Mouse (Mus musculus): ENCODE data around the gene Fkbp8. TPM values are rescaled to one million over a fixed set of nuclear protein-coding genes. Genes with fewer than 3 reads are reported as not detected.
"Not testable (repeated sequence)": the region's sequence is repeated elsewhere in the genome, so short reads cannot be mapped to it uniquely, and the experiment has no call there.

Gene Fkbp8
- polyA plus RNA-seq, 1 experiment from 2014 or later: 425 TPM

GRCm38 (mm10) chr8:70507027-70507393 lies 20.5 kb upstream of the Fkbp8 start:
- H3K27ac ChIP-seq (ENCODE audit: low read length): no peak overlapping the region; the same call in 1 of the 2 replicates
- H3K9me3 ChIP-seq (replicated peaks; ENCODE audit: control insufficient read depth, low read length, poor library complexity, severe bottlenecking): no peaks in the 10 kb centered on the region
- H3K9ac ChIP-seq (ENCODE audit: low read depth, low read length): no peak overlapping the region
- no peak overlapping the region for H3K4me3 ChIP-seq (ENCODE audit: low read depth, low read length)
- peaks cover 20% of the 10 kb centered on the region for H3K27me3 ChIP-seq (ENCODE audit: control insufficient read depth, insufficient read depth, low read depth, low read length)
- no peak for ATAC-seq
- H3K4me1 ChIP-seq (ENCODE audit: control insufficient read depth, insufficient read depth, low read length): peaks cover 36% of the 10 kb centered on the region
- H3K36me3 ChIP-seq (ENCODE audit: control insufficient read depth, insufficient read depth, low read length): peaks cover 15% of the 10 kb centered on the region
- no peak overlapping the region for H3K4me2 ChIP-seq (ENCODE audit: low read length)
- 64% methylated on average over 5 of the region's 5 CpGs for WGBS

- peak overlapping the region; percentile 100 for H3K4me2 ChIP-seq (ENCODE audit: low read length)
- H3K9me3 ChIP-seq (replicated peaks; ENCODE audit: control insufficient read depth, low read length, poor library complexity, severe bottlenecking): no peaks in the 10 kb centered on the region
- H3K27me3 ChIP-seq (ENCODE audit: control insufficient read depth, insufficient read depth, low read depth, low read length): no peaks in the 10 kb centered on the region
- whole genome bisulfite sequencing: 15% methylated on average over 25 of the region's 25 CpGs
- H3K4me3 ChIP-seq (ENCODE audit: low read depth, low read length): peak overlapping the region; percentile 95
- no peak for ATAC-seq
- peaks cover 12% of the 10 kb centered on the region for H3K36me3 ChIP-seq (ENCODE audit: control insufficient read depth, insufficient read depth, low read length)
- H3K4me1 ChIP-seq (ENCODE audit: control insufficient read depth, insufficient read depth, low read length): peaks cover 28% of the 10 kb centered on the region
- peak overlapping the region; percentile 97 for H3K9ac ChIP-seq (ENCODE audit: low read depth, low read length)
- H3K27ac ChIP-seq (ENCODE audit: low read length): peak overlapping the region; percentile 93
Observed at GRCm38 (mm10) chr8:70509281-70509952, 18.1 kb upstream of the Fkbp8 start.

DNA sequence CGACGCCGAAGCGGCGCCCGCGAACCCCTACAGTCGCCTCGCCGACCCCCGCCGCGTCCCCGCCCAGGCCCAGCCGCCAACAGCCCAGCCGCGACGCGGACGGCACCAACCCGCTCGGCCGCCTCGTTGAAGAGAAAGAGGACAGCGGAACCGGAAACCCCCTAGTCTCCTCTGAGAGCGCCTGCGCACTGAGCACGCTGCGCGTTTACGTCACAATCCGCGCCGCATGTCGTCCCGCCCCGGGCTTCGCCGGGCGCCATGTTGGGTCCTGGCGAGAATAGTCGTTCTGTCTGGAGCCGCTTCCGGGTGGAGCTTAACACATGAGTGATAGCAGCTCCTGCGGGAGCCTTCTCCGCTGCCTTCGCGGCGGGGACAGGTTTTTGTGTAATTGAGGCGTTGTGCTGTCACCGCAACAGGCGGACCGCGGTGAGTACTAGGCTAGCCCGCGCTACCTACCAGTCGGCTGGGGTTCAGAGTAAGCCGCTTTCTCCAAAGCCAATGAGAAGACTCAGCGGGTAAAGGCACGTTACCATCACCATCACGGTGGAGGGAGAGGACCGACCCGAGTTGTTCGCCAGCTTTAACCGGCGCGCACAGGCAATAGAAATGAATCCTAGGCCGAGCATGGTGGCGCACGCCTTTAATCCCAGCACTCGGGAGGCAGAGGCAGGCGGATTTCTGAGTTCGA lies 17.2 kb upstream of the Fkbp8 start, which contains the start of gene Uba52:
Uba52 (minus strand) TSS at position 574 of the 688 bp plus-strand sequence.
- WGBS: 2% methylated on average over 74 of the region's 74 CpGs
- peak; percentile 84 for ATAC-seq
- Histone ChIP-seq H3K4me1 (ENCODE audit: control insufficient read depth, insufficient read depth, low read length) (peaks cover 22% of the 10 kb centered on the region), H3K9me3 (replicated peaks; ENCODE audit: control insufficient read depth, low read length, poor library complexity, severe bottlenecking) (no peaks in the 10 kb centered on the region), H3K9ac (ENCODE audit: low read depth, low read length) (peak within 1 kb of the TSS; percentile 97), H3K36me3 (ENCODE audit: control insufficient read depth, insufficient read depth, low read length) (peaks cover 11% of the 10 kb centered on the region), H3K27ac (ENCODE audit: low read length) (peak within 1 kb of the TSS; percentile 93), H3K4me2 (ENCODE audit: low read length) (peak within 1 kb of the TSS; percentile 100), H3K4me3 (ENCODE audit: low read depth, low read length) (peak within 1 kb of the TSS; percentile 95), H3K27me3 (ENCODE audit: control insufficient read depth, insufficient read depth, low read depth, low read length) (no peaks in the 10 kb centered on the region)

DNA sequence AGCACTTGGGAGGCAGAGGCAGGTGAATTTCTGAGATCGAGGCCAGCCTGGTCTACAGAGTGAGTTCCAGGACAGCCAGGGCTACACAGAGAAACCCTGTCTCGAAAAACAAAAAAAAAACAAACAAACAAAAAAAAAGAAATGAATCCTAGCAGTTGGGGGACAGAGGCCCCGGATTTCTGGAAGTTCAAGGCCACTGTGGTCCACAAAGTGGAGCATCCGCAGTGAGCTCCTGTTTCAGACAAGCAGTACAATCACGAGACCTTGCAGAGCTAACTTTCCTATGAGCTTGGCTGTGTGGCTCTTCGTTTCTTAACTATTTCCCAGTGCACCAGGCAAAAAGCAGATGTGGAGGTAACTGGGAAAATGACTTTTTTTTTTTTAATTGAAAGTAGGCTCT lies 16.4 kb upstream of the Fkbp8 start:
- WGBS: 88% methylated on average over 6 of the region's 6 CpGs
- H3K27me3 ChIP-seq (ENCODE audit: control insufficient read depth, insufficient read depth, low read depth, low read length); ATAC-seq; H3K9ac ChIP-seq (ENCODE audit: low read depth, low read length); H3K9me3 ChIP-seq (replicated peaks; ENCODE audit: control insufficient read depth, low read length, poor library complexity, severe bottlenecking): not testable (repeated sequence)
- Histone ChIP-seq H3K4me3 (ENCODE audit: low read depth, low read length) (peak overlapping the region; percentile 95), H3K36me3 (ENCODE audit: control insufficient read depth, insufficient read depth, low read length) (peaks cover 14% of the 10 kb centered on the region), H3K4me2 (ENCODE audit: low read length) (peak overlapping the region; percentile 100), H3K4me1 (ENCODE audit: control insufficient read depth, insufficient read depth, low read length) (peaks cover 17% of the 10 kb centered on the region), H3K27ac (ENCODE audit: low read length) (peak overlapping the region; percentile 93; the same call in 1 of the 2 replicates)

DNA sequence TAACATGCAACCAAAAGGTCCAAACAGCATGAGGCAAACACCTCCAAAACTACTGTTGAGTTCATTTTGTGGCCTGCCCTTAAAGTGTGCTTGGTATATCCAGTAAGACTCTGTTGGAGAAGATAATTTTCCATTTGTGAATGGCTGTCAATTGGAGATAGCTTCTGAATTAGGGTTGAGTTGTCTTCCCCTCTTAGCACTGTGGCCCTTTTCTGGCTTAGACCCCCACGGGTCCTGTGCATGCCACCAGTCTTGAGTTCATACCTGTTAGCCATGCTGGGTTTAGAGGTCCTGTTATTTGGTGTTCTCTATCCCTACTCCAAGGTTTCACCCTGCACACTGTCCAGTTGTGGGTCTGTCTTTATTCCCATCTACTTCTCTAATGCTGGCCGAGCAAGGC lies 15.8 kb upstream of the Fkbp8 start:
- Histone ChIP-seq H3K27me3 (ENCODE audit: control insufficient read depth, insufficient read depth, low read depth, low read length) (no peaks in the 10 kb centered on the region), H3K4me3 (ENCODE audit: low read depth, low read length) (no peak overlapping the region), H3K4me2 (ENCODE audit: low read length) (no peak overlapping the region), H3K36me3 (ENCODE audit: control insufficient read depth, insufficient read depth, low read length) (peaks cover 14% of the 10 kb centered on the region), H3K9ac (ENCODE audit: low read depth, low read length) (no peak overlapping the region), H3K9me3 (replicated peaks; ENCODE audit: control insufficient read depth, low read length, poor library complexity, severe bottlenecking) (no peaks in the 10 kb centered on the region), H3K4me1 (ENCODE audit: control insufficient read depth, insufficient read depth, low read length) (peaks cover 17% of the 10 kb centered on the region), H3K27ac (ENCODE audit: low read length) (no peak overlapping the region)
- WGBS: 95% methylated on average over 2 of the region's 2 CpGs
- ATAC-seq: no peak

DNA sequence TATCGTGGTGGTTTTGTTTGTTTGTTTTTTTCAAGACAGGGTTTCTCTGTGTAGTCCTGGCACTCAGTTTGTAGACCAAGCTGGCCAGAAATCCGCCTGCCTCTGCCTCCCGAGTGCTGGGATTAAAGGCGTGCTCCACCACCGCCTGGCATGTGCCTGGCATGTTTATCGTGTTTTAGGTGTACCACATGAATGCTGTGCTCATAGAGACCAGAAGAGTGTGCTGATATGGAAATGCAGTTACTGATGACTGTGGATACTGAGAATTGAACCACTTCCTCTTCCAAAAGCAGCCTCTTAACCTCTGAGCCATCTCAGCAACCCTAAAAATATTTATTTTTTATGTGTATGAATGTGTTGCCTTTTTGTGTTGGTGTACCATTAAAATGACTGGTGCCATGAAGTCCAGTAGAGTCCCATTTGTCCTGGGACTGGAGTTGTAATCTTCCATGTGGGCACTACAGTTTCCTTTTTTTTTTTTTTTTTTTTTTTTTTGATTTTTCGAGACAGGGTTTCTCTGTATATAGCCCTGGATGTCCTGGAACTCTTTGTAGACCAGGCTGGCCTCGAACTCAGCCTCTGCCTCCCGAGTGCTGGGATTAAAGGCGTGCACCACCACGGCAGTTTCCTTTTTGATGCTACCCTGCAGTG lies 15.1 kb upstream of the Fkbp8 start:
- Histone ChIP-seq H3K9me3 (replicated peaks; ENCODE audit: control insufficient read depth, low read length, poor library complexity, severe bottlenecking) (no peaks in the 10 kb centered on the region), H3K4me2 (ENCODE audit: low read length) (no peak overlapping the region), H3K9ac (ENCODE audit: low read depth, low read length) (no peak overlapping the region), H3K36me3 (ENCODE audit: control insufficient read depth, insufficient read depth, low read length) (peaks cover 13% of the 10 kb centered on the region), H3K4me3 (ENCODE audit: low read depth, low read length) (no peak overlapping the region), H3K27ac (ENCODE audit: low read length) (no peak overlapping the region), H3K27me3 (ENCODE audit: control insufficient read depth, insufficient read depth, low read depth, low read length) (no peaks in the 10 kb centered on the region), H3K4me1 (ENCODE audit: control insufficient read depth, insufficient read depth, low read length) (peaks cover 17% of the 10 kb centered on the region)
- no peak for ATAC-seq
- 96% methylated on average over 11 of the region's 11 CpGs for WGBS

DNA sequence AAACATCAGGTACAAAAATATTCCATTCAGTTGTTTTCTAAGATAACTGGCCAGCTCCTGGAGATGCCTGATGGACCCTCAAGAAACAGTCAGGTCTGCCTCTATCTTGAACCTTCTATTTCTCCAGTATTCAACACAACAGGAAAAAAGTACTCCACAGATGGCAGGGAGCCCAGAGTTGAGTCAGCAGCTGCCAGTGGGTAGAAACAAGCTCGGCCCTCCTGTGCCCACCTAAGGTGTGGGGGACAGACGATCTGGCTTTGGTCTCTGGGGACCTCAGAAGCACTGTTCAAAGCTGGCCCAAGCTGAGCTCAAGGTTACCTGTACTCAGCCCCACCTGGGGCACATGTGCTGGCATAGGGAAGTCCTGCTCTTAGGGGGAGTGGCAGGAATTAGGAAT lies 14.1 kb upstream of the Fkbp8 start:
- Histone ChIP-seq H3K27me3 (ENCODE audit: control insufficient read depth, insufficient read depth, low read depth, low read length) (no peaks in the 10 kb centered on the region), H3K9ac (ENCODE audit: low read depth, low read length) (no peak overlapping the region), H3K27ac (ENCODE audit: low read length) (no peak overlapping the region), H3K36me3 (ENCODE audit: control insufficient read depth, insufficient read depth, low read length) (peaks cover 6% of the 10 kb centered on the region; the same call in 1 of the 2 replicates), H3K4me2 (ENCODE audit: low read length) (no peak overlapping the region), H3K4me3 (ENCODE audit: low read depth, low read length) (no peak overlapping the region), H3K9me3 (replicated peaks; ENCODE audit: control insufficient read depth, low read length, poor library complexity, severe bottlenecking) (no peaks in the 10 kb centered on the region), H3K4me1 (ENCODE audit: control insufficient read depth, insufficient read depth, low read length) (peaks cover 16% of the 10 kb centered on the region)
- WGBS: 70% methylated on average over 2 of the region's 2 CpGs
- ATAC-seq: no peak

GRCm38 (mm10) chr8:70517940-70518643 lies 9.4 kb upstream of the Fkbp8 start:
- Histone ChIP-seq H3K9me3 (replicated peaks; ENCODE audit: control insufficient read depth, low read length, poor library complexity, severe bottlenecking) (no peaks in the 10 kb centered on the region), H3K27ac (ENCODE audit: low read length) (no peak overlapping the region), H3K4me3 (ENCODE audit: low read depth, low read length) (no peak overlapping the region), H3K36me3 (ENCODE audit: control insufficient read depth, insufficient read depth, low read length) (peaks cover 8% of the 10 kb centered on the region; the same call in 1 of the 2 replicates), H3K9ac (ENCODE audit: low read depth, low read length) (no peak overlapping the region), H3K4me2 (ENCODE audit: low read length) (no peak overlapping the region), H3K4me1 (ENCODE audit: control insufficient read depth, insufficient read depth, low read length) (peaks cover 6% of the 10 kb centered on the region), H3K27me3 (ENCODE audit: control insufficient read depth, insufficient read depth, low read depth, low read length) (no peaks in the 10 kb centered on the region)
- no peak for ATAC-seq
- 79% methylated on average over 10 of the region's 10 CpGs for WGBS
